Mouse (Mus musculus) CH12.LX (cell line): ENCODE data around the gene Inpp5b. TPM values are rescaled to one million over a fixed set of nuclear protein-coding genes. Genes with fewer than 3 reads are reported as not detected.

Experiments used
- DNase-seq: peaks from one replicate; pipeline ENCODE4 v3.0.0-alpha.2; 2013; ENCODE audit errors: extremely low read depth
- H3K27ac ChIP-seq: 2 replicates; pipeline ENCODE4 v1.5.1; 2012; ENCODE audit warnings: low read depth, mild to moderate bottlenecking, control low read depth, moderate library complexity; ENCODE audit not compliant: insufficient read depth
- H3K27me3 ChIP-seq: replicated peaks from 2 replicates; pipeline ENCODE3; 2012; ENCODE audit warnings: inconsistent platforms
- H3K36me3 ChIP-seq, 2 experiments: replicated peaks in 1 of 2; 2 replicates each; pipeline versions ENCODE3 to v1.6.1; 2012; ENCODE audit warnings: inconsistent platforms in 1 of 2, low read length in 1 of 2, mild to moderate bottlenecking in 1 of 2, mixed read lengths in 1 of 2, moderate library complexity in 1 of 2; ENCODE audit not compliant: control insufficient read depth in 1 of 2, insufficient read depth in 1 of 2
- H3K4me1 ChIP-seq, 2 experiments: 2 replicates each; pipeline ENCODE4 v1.6.1; 2012; ENCODE audit warnings: inconsistent platforms in 1 of 2, moderate library complexity in 1 of 2; ENCODE audit not compliant: insufficient read depth in 2 of 2, control insufficient read depth in 1 of 2
- H3K4me2 ChIP-seq: 2 replicates; pipeline ENCODE4 v1.6.1; 2012; ENCODE audit warnings: low read depth, mild to moderate bottlenecking, control low read depth; ENCODE audit not compliant: poor library complexity, insufficient read depth, severe bottlenecking
- H3K4me3 ChIP-seq, 3 experiments: fragments of 150-350 bp in 1 of 3; sonication (generic) in 1 of 3; replicated peaks in 1 of 3; 2 replicates each; pipeline versions ENCODE3 to v1.5.1; 2011 to 2012; ENCODE audit warnings: low read depth in 2 of 3, low read length in 2 of 3, mild to moderate bottlenecking in 2 of 3, moderate library complexity in 2 of 3, control low read depth in 1 of 3, improper control_type of control experiment in 1 of 3, inconsistent platforms in 1 of 3, mixed read lengths in 1 of 3; ENCODE audit not compliant: poor library complexity in 1 of 3
- H3K79me2 ChIP-seq: replicated peaks from 2 replicates; pipeline ENCODE4 v1.6.1; 2012; ENCODE audit warnings: mild to moderate bottlenecking, moderate library complexity; ENCODE audit not compliant: control insufficient read depth, poor library complexity, insufficient read depth, severe bottlenecking; ENCODE audit errors: extremely low read depth
- H3K9ac ChIP-seq: 2 replicates; pipeline ENCODE4 v1.6.1; 2012; ENCODE audit warnings: low read depth, mild to moderate bottlenecking, control low read depth, moderate library complexity; ENCODE audit not compliant: insufficient read depth
- H3K9me3 ChIP-seq: replicated peaks from 2 replicates; pipeline ENCODE3; 2012; ENCODE audit warnings: low read length, inconsistent platforms, mixed read lengths
- CHD2 ChIP-seq: IDR thresholded peaks from 2 replicates; pipeline ENCODE4 v1.6.1; 2011; ENCODE audit warnings: low read length, improper control_type of control experiment
- CTCF ChIP-seq, 2 experiments: IDR thresholded peaks in 1 of 2; conservative IDR thresholded peaks in 1 of 2; 2 replicates each; pipeline ENCODE4 v1.5.1; 2011 to 2012; ENCODE audit warnings: low read depth in 2 of 2, low read length in 2 of 2, improper control_type of control experiment in 1 of 2, inconsistent platforms in 1 of 2, mild to moderate bottlenecking in 1 of 2, moderate library complexity in 1 of 2
- ELF1 ChIP-seq: IDR thresholded peaks from 2 replicates; pipeline ENCODE4 v1.6.1; 2014; ENCODE audit warnings: low read depth, mild to moderate bottlenecking, inconsistent platforms, low read length, improper control_type of control experiment
- EP300 ChIP-seq: IDR thresholded peaks from 2 replicates; pipeline ENCODE4 v1.6.1; 2011; ENCODE audit warnings: low read length, improper control_type of control experiment
- HCFC1 ChIP-seq: IDR thresholded peaks from 2 replicates; pipeline ENCODE4 v1.6.1; 2012; ENCODE audit warnings: low read depth, mild to moderate bottlenecking, inconsistent platforms, low read length, improper control_type of control experiment
- IRF4 ChIP-seq: IDR thresholded peaks from 2 replicates; pipeline ENCODE4 v1.6.1; 2014; ENCODE audit warnings: low read depth, mild to moderate bottlenecking, inconsistent platforms, low read length, improper control_type of control experiment
- JUN ChIP-seq: IDR thresholded peaks from 2 replicates; pipeline ENCODE4 v1.6.1; 2011; ENCODE audit warnings: low read depth, mild to moderate bottlenecking, low read length, improper control_type of control experiment, moderate library complexity; ENCODE audit not compliant: insufficient read depth
- KAT2A ChIP-seq: IDR thresholded peaks from 2 replicates; pipeline ENCODE4 v1.6.1; 2012; ENCODE audit warnings: low read length, improper control_type of control experiment, inconsistent platforms; ENCODE audit not compliant: insufficient replicate concordance
- MAZ ChIP-seq: IDR thresholded peaks from 2 replicates; pipeline ENCODE4 v1.6.1; 2012; ENCODE audit warnings: low read depth, mild to moderate bottlenecking, inconsistent platforms, low read length, improper control_type of control experiment, moderate library complexity
- MXI1 ChIP-seq: IDR thresholded peaks from 2 replicates; pipeline ENCODE4 v1.6.1; 2011; ENCODE audit warnings: mild to moderate bottlenecking, low read depth, low read length, improper control_type of control experiment
- MYC ChIP-seq: IDR thresholded peaks from 2 replicates; pipeline ENCODE4 v1.6.1; 2011; ENCODE audit warnings: low read depth, mild to moderate bottlenecking, improper control_type of control experiment, low read length
- NELFE ChIP-seq: IDR thresholded peaks from 2 replicates; pipeline ENCODE4 v1.6.1; 2011; ENCODE audit warnings: low read depth, low read length, improper control_type of control experiment
- NRF1 ChIP-seq: IDR thresholded peaks from 2 replicates; pipeline ENCODE4 v1.6.1; 2014; ENCODE audit warnings: low read depth, mild to moderate bottlenecking, inconsistent platforms, low read length, improper control_type of control experiment, moderate library complexity
- PAX5 ChIP-seq: IDR thresholded peaks from 2 replicates; pipeline ENCODE4 v1.6.1; 2012; ENCODE audit warnings: low read length, inconsistent platforms, mixed read lengths
- POLR2A ChIP-seq: IDR thresholded peaks from 2 replicates; pipeline ENCODE4 v1.6.1; 2011; ENCODE audit warnings: low read depth, mild to moderate bottlenecking, improper control_type of control experiment, low read length
- RAD21 ChIP-seq: IDR thresholded peaks from 2 replicates; pipeline ENCODE4 v1.6.1; 2011; ENCODE audit warnings: low read depth, mild to moderate bottlenecking, low read length, improper control_type of control experiment, moderate library complexity
- RCOR1 ChIP-seq: conservative IDR thresholded peaks from 2 replicates; pipeline ENCODE4 v1.6.1; 2012; ENCODE audit warnings: low read depth, mild to moderate bottlenecking, inconsistent platforms, low read length, improper control_type of control experiment
- SIN3A ChIP-seq: IDR thresholded peaks from 2 replicates; pipeline ENCODE4 v1.6.1; 2012; ENCODE audit warnings: low read length, improper control_type of control experiment, inconsistent platforms
- SMC3 ChIP-seq: IDR thresholded peaks from 2 replicates; pipeline ENCODE4 v1.6.1; 2011; ENCODE audit warnings: low read depth, low read length, improper control_type of control experiment
- UBTF ChIP-seq: IDR thresholded peaks from 2 replicates; pipeline ENCODE4 v1.6.1; 2012; ENCODE audit warnings: low read depth, mild to moderate bottlenecking, inconsistent platforms, low read length, improper control_type of control experiment, moderate library complexity
- USF2 ChIP-seq: conservative IDR thresholded peaks from 2 replicates; pipeline ENCODE4 v1.6.1; 2011; ENCODE audit warnings: low read depth, low read length, improper control_type of control experiment
- ZKSCAN1 ChIP-seq: IDR thresholded peaks from 2 replicates; pipeline ENCODE4 v1.6.1; 2012; ENCODE audit warnings: low read depth, inconsistent platforms, low read length, improper control_type of control experiment, borderline replicate concordance
- ZNF384 ChIP-seq: IDR thresholded peaks from 2 replicates; pipeline ENCODE4 v1.6.1; 2012; ENCODE audit warnings: low read depth, low read length, improper control_type of control experiment, inconsistent platforms
- dilution Hi-C: fragments of 300-500 bp; cut with MboI; formaldehyde crosslinking; loops from 2 replicates; pipeline ENCODE4 v1.14.3; 2020; ENCODE audit warnings: low sequenced_read_pairs; ENCODE audit not compliant: extremely low pct_unique_long_range_greater_than_20kb, extremely low pct_ligation_motif_present
- in situ Hi-C: fragments of 300-500 bp; cut with MboI; formaldehyde crosslinking; loops from 3 replicates; pipeline ENCODE4 v1.14.3; 2019; ENCODE audit warnings: low sequenced_read_pairs, low pct_ligation_motif_present, low pct_unique_long_range_greater_than_20kb, mixed read lengths
- polyA plus RNA-seq: library from polyadenylated mRNA; unstranded; fragments of >175 nt; gene quantifications from 2 replicates; pipeline ENCODE4 v1.2.1, GENCODE M21; 2012; ENCODE audit warnings: low read depth; ENCODE audit not compliant: insufficient read length
- total RNA-seq, 2 experiments: library from RNA; depleted of rRNA; stranded (reverse); fragments of 300-350 nt in 1 of 2; fragments of >200 nt in 1 of 2; gene quantifications; 2 replicates each; pipeline ENCODE4 v1.2.3; 2012 to 2014

The Inpp5b gene
- total and polyA plus RNA-seq, 3 experiments = 25.6 to 34.0 (median 26.2) TPM

DNA sequence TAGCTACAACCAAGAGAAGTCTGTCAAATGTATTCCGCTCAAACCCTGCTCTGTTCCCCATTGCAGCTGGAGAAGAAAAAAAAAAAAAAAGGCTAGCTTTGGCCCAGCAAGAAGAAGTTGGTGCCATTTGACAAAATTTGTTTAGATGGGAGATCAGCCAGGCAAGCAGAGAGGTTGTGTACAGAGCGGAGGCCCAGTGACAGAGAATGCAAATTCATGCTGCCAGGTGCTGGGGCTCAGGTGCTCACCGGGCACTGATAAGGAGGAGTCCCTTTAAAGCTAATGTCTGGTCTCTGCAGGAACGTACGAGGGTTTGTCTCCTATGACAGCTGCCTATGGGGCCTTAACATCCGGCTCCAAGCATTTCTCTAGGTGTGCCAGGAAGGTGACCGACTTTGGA lies 4.9 kb downstream of the Inpp5b start:
- peaks cover 41 to 69% of the 10 kb centered on the region in 2 experiments for H3K36me3 ChIP-seq
- H3K9me3 ChIP-seq = no peaks in the 10 kb centered on the region
- no peak overlapping the region for H3K9ac ChIP-seq
- peaks cover 9 to 37% of the 10 kb centered on the region in 2 experiments for H3K4me1 ChIP-seq
- H3K79me2 ChIP-seq = peaks cover 5% of the 10 kb centered on the region; the same call in 1 of the 2 replicates
- no peaks in the 10 kb centered on the region for H3K27me3 ChIP-seq
- H3K27ac ChIP-seq = no peak overlapping the region
- dilution Hi-C loops = no loop called here
- no peak for DNase-seq
- H3K4me3 ChIP-seq = no peak overlapping the region
- in situ Hi-C loops = no loop called here
- no peak overlapping the region for H3K4me2 ChIP-seq
- no peak for TF ChIP-seq USF2
- no peak for TF ChIP-seq ZKSCAN1
- no peak for TF ChIP-seq HCFC1
- no peak for TF ChIP-seq NRF1
- TF ChIP-seq EP300 = no peak
- no peak for TF ChIP-seq JUN
- no peak for TF ChIP-seq NELFE
- TF ChIP-seq CTCF (conservative IDR thresholded peaks at IDR 0.05 in 1 of 2, IDR thresholded peaks at IDR 0.05 in 1 of 2; ENCODE audit: low read depth in 2 of 2, low read length in 2 of 2) = no peak
- TF ChIP-seq UBTF = no peak
- no peak for TF ChIP-seq IRF4
- no peak for TF ChIP-seq KAT2A
- no peak for TF ChIP-seq SIN3A
- no peak for TF ChIP-seq SMC3
- no peak for TF ChIP-seq ZNF384
- TF ChIP-seq CHD2 = no peak
- no peak for TF ChIP-seq PAX5

DNA sequence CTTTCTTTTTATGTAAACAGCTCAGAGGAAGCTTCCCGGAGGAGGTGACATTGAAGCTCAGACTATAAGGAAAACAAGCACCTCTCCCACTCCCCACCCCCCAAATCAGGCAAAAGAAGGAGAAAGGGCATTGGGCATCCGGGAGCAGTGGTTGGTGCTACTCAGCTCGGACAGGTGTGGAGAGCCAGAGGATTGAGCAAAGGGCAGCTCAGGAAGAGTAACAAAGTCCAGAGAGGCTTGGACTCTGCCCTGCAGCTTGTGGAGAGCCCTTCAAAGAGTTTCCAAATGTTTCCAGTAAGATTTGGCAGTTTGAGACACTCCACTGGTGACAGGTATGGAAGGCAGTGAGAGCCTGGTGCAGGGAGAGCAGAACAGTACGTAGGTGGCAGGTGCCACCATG lies 6.2 kb downstream of the Inpp5b start:
- H3K27ac ChIP-seq = no peak overlapping the region
- no peak overlapping the region for H3K9ac ChIP-seq
- no peak for TF ChIP-seq RAD21
- no peak for TF ChIP-seq CHD2
- no peak for TF ChIP-seq MXI1
- no peak for TF ChIP-seq POLR2A
- TF ChIP-seq KAT2A = no peak
- TF ChIP-seq MYC = no peak
- TF ChIP-seq MAZ = no peak
- TF ChIP-seq ELF1 = no peak
- no peak for TF ChIP-seq SIN3A
- no peak for TF ChIP-seq RCOR1
- TF ChIP-seq PAX5 = no peak
- no peak for TF ChIP-seq HCFC1
- TF ChIP-seq EP300 = no peak
- no peak for TF ChIP-seq ZNF384
- no peak for TF ChIP-seq UBTF
- peaks cover 41 to 69% of the 10 kb centered on the region in 2 experiments for H3K36me3 ChIP-seq
- H3K79me2 ChIP-seq = peaks cover 11% of the 10 kb centered on the region
- no peak overlapping the region for H3K4me2 ChIP-seq
- no peak for DNase-seq
- dilution Hi-C loops (no loop called here), in situ Hi-C loops (no loop called here)
- H3K4me3 ChIP-seq = no peak overlapping the region
- no peaks in the 10 kb centered on the region for H3K9me3 ChIP-seq
- peaks cover 9 to 47% of the 10 kb centered on the region in 2 experiments for H3K4me1 ChIP-seq
- no peaks in the 10 kb centered on the region for H3K27me3 ChIP-seq
